Mouse (Mus musculus): Measurements from ENCODE around the gene Rbm47. TPM values are rescaled to one million over a fixed set of nuclear protein-coding genes. Genes with fewer than 3 reads are reported as not detected.

Gene Rbm47
- polyA plus RNA-seq, 1 experiment from 2014 or later, result 7.3 TPM

- Histone ChIP-seq H3K4me3 (replicated peaks; ENCODE audit: low read length) (no peak overlapping the region), H3K27me3 (ENCODE audit: control insufficient read depth, insufficient read depth, low read length) (no peaks in the 10 kb centered on the region), H3K4me2 (replicated peaks) (no peak overlapping the region), H3K27ac (no peak overlapping the region), H3K36me3 (replicated peaks; ENCODE audit: control insufficient read depth, insufficient read depth) (no peaks in the 10 kb centered on the region), H3K9ac (no peak overlapping the region), H3K9me3 (ENCODE audit: control insufficient read depth, low read length) (no peaks in the 10 kb centered on the region), H3K4me1 (replicated peaks; ENCODE audit: control insufficient read depth, insufficient read depth, low read length) (no peaks in the 10 kb centered on the region)
- DNase-seq (ENCODE audit: low spot score) (no peak), ATAC-seq (ENCODE audit: low FRiP score) (no peak)
- WGBS, result 77% methylated on average over 3 of the region's 3 CpGs
Observed at GRCm38 (mm10) chr5:66013999-66014398, 158.9 kb downstream of the Rbm47 start.

GRCm38 (mm10) chr5:66008245-66008967, 164.5 kb downstream of the Rbm47 start:
- Histone ChIP-seq H3K4me3 (replicated peaks; ENCODE audit: low read length) (no peak overlapping the region), H3K9me3 (ENCODE audit: control insufficient read depth, low read length) (no peaks in the 10 kb centered on the region), H3K27ac (no peak overlapping the region), H3K27me3 (ENCODE audit: control insufficient read depth, insufficient read depth, low read length) (no peaks in the 10 kb centered on the region), H3K9ac (no peak overlapping the region), H3K36me3 (replicated peaks; ENCODE audit: control insufficient read depth, insufficient read depth) (no peaks in the 10 kb centered on the region), H3K4me1 (replicated peaks; ENCODE audit: control insufficient read depth, insufficient read depth, low read length) (no peaks in the 10 kb centered on the region), H3K4me2 (replicated peaks) (no peak overlapping the region)
- WGBS, result 91% methylated on average over 15 of the region's 15 CpGs
- DNase-seq (ENCODE audit: low spot score), result no peak
- no peak for ATAC-seq (ENCODE audit: low FRiP score)

GRCm38 (mm10) chr5:66005041-66005678, 167.8 kb downstream of the Rbm47 start:
- Histone ChIP-seq H3K9me3 (ENCODE audit: control insufficient read depth, low read length) (no peaks in the 10 kb centered on the region), H3K36me3 (replicated peaks; ENCODE audit: control insufficient read depth, insufficient read depth) (no peaks in the 10 kb centered on the region), H3K4me2 (replicated peaks) (no peak overlapping the region), H3K4me1 (replicated peaks; ENCODE audit: control insufficient read depth, insufficient read depth, low read length) (no peaks in the 10 kb centered on the region), H3K27me3 (ENCODE audit: control insufficient read depth, insufficient read depth, low read length) (no peaks in the 10 kb centered on the region), H3K9ac (no peak overlapping the region), H3K4me3 (replicated peaks; ENCODE audit: low read length) (no peak overlapping the region), H3K27ac (no peak overlapping the region)
- ATAC-seq (ENCODE audit: low FRiP score) (no peak), DNase-seq (ENCODE audit: low spot score) (no peak)
- 45% methylated on average over 16 of the region's 16 CpGs for WGBS

- no peaks in the 10 kb centered on the region for H3K9me3 ChIP-seq (ENCODE audit: control insufficient read depth, low read length)
- H3K9ac ChIP-seq, result no peak within 1 kb of the TSS
- no peaks in the 10 kb centered on the region for H3K36me3 ChIP-seq (replicated peaks; ENCODE audit: control insufficient read depth, insufficient read depth)
- DNase-seq (ENCODE audit: low spot score) (no peak), ATAC-seq (ENCODE audit: low FRiP score) (no peak)
- H3K4me1 ChIP-seq (replicated peaks; ENCODE audit: control insufficient read depth, insufficient read depth, low read length), result no peaks in the 10 kb centered on the region
- no peak within 1 kb of the TSS for H3K27ac ChIP-seq
- no peak within 1 kb of the TSS for H3K4me3 ChIP-seq (replicated peaks; ENCODE audit: low read length)
- H3K27me3 ChIP-seq (ENCODE audit: control insufficient read depth, insufficient read depth, low read length), result no peaks in the 10 kb centered on the region
- 77% methylated on average over 14 of the region's 14 CpGs for WGBS
- no peak within 1 kb of the TSS for H3K4me2 ChIP-seq (replicated peaks)
Observed at GRCm38 (mm10) chr5:66004134-66004925, 168.6 kb downstream of the Rbm47 start, which contains the start of gene 9130230L23Rik. Gene 9130230L23Rik, minus strand, starts transcription at chr5:66004285.

GRCm38 (mm10) chr5:66001232-66001631, 171.7 kb downstream of the Rbm47 start:
- H3K36me3 ChIP-seq (replicated peaks; ENCODE audit: control insufficient read depth, insufficient read depth), result no peaks in the 10 kb centered on the region
- ATAC-seq (ENCODE audit: low FRiP score), result no peak
- no peak overlapping the region for H3K4me2 ChIP-seq (replicated peaks)
- no peak for DNase-seq (ENCODE audit: low spot score)
- no peaks in the 10 kb centered on the region for H3K27me3 ChIP-seq (ENCODE audit: control insufficient read depth, insufficient read depth, low read length)
- no peaks in the 10 kb centered on the region for H3K9me3 ChIP-seq (ENCODE audit: control insufficient read depth, low read length)
- no peak overlapping the region for H3K27ac ChIP-seq
- WGBS, result 78% methylated on average over 5 of the region's 5 CpGs
- H3K9ac ChIP-seq, result no peak overlapping the region
- no peak overlapping the region for H3K4me3 ChIP-seq (replicated peaks; ENCODE audit: low read length)
- H3K4me1 ChIP-seq (replicated peaks; ENCODE audit: control insufficient read depth, insufficient read depth, low read length), result no peaks in the 10 kb centered on the region

GRCm38 (mm10) chr5:66000567-66001125, 172.3 kb downstream of the Rbm47 start:
- Histone ChIP-seq H3K9me3 (ENCODE audit: control insufficient read depth, low read length) (no peaks in the 10 kb centered on the region), H3K4me3 (replicated peaks; ENCODE audit: low read length) (no peak overlapping the region), H3K9ac (no peak overlapping the region), H3K4me1 (replicated peaks; ENCODE audit: control insufficient read depth, insufficient read depth, low read length) (no peaks in the 10 kb centered on the region), H3K36me3 (replicated peaks; ENCODE audit: control insufficient read depth, insufficient read depth) (no peaks in the 10 kb centered on the region), H3K27me3 (ENCODE audit: control insufficient read depth, insufficient read depth, low read length) (no peaks in the 10 kb centered on the region), H3K4me2 (replicated peaks) (no peak overlapping the region), H3K27ac (no peak overlapping the region)
- 82% methylated on average over 6 of the region's 6 CpGs for WGBS
- ATAC-seq (ENCODE audit: low FRiP score), result no peak
- no peak for DNase-seq (ENCODE audit: low spot score)

GRCm38 (mm10) chr5:66000074-66000473, 172.8 kb downstream of the Rbm47 start:
- DNase-seq (ENCODE audit: low spot score) (no peak), ATAC-seq (ENCODE audit: low FRiP score) (no peak)
- Histone ChIP-seq H3K9me3 (ENCODE audit: control insufficient read depth, low read length) (no peaks in the 10 kb centered on the region), H3K36me3 (replicated peaks; ENCODE audit: control insufficient read depth, insufficient read depth) (no peaks in the 10 kb centered on the region), H3K4me1 (replicated peaks; ENCODE audit: control insufficient read depth, insufficient read depth, low read length) (no peaks in the 10 kb centered on the region), H3K27ac (no peak overlapping the region), H3K4me3 (replicated peaks; ENCODE audit: low read length) (no peak overlapping the region), H3K27me3 (ENCODE audit: control insufficient read depth, insufficient read depth, low read length) (no peaks in the 10 kb centered on the region), H3K4me2 (replicated peaks) (no peak overlapping the region), H3K9ac (no peak overlapping the region)
- WGBS, result 77% methylated on average over 7 of the region's 7 CpGs

- no peak overlapping the region for H3K9ac ChIP-seq
- 92% methylated on average over 7 of the region's 7 CpGs for WGBS
Observed at GRCm38 (mm10) chr5:65999106-65999505, 173.8 kb downstream of the Rbm47 start.

GRCm38 (mm10) chr5:65997813-65998212, 175.1 kb downstream of the Rbm47 start:
- ATAC-seq (ENCODE audit: low FRiP score) (no peak), DNase-seq (ENCODE audit: low spot score) (no peak)
- H3K4me3 ChIP-seq (replicated peaks; ENCODE audit: low read length), result no peak overlapping the region
- no peaks in the 10 kb centered on the region for H3K27me3 ChIP-seq (ENCODE audit: control insufficient read depth, insufficient read depth, low read length)
- H3K4me2 ChIP-seq (replicated peaks), result no peak overlapping the region
- no peaks in the 10 kb centered on the region for H3K36me3 ChIP-seq (replicated peaks; ENCODE audit: control insufficient read depth, insufficient read depth)
- no peaks in the 10 kb centered on the region for H3K9me3 ChIP-seq (ENCODE audit: control insufficient read depth, low read length)
- H3K27ac ChIP-seq, result no peak overlapping the region
- no peaks in the 10 kb centered on the region for H3K4me1 ChIP-seq (replicated peaks; ENCODE audit: control insufficient read depth, insufficient read depth, low read length)
- no peak overlapping the region for H3K9ac ChIP-seq

More at GRCm38 (mm10) chr5:65999106-65999505, 173.8 kb downstream of the Rbm47 start:
- Histone ChIP-seq H3K4me2 (replicated peaks) (no peak overlapping the region), H3K36me3 (replicated peaks; ENCODE audit: control insufficient read depth, insufficient read depth) (no peaks in the 10 kb centered on the region), H3K27me3 (ENCODE audit: control insufficient read depth, insufficient read depth, low read length) (no peaks in the 10 kb centered on the region), H3K4me1 (replicated peaks; ENCODE audit: control insufficient read depth, insufficient read depth, low read length) (no peaks in the 10 kb centered on the region), H3K4me3 (replicated peaks; ENCODE audit: low read length) (no peak overlapping the region), H3K27ac (no peak overlapping the region), H3K9me3 (ENCODE audit: control insufficient read depth, low read length) (no peaks in the 10 kb centered on the region)
- no peak for ATAC-seq (ENCODE audit: low FRiP score)
- DNase-seq (ENCODE audit: low spot score), result no peak

Measured in hindbrain, embryonic 14.5 days (tissue).